Mouse (Mus musculus) embryonic fibroblast, embryonic 13.5 days (primary cell): ENCODE results near the gene Slc44a3.

ENCODE experiments used
- CTCF ChIP-seq: IDR thresholded peaks from 2 replicates; pipeline ENCODE4 v1.5.1; 2011; ENCODE audit warnings: mild to moderate bottlenecking, control low read depth, low read length, moderate library complexity, borderline replicate concordance; ENCODE audit not compliant: insufficient read depth
- POLR2A ChIP-seq: IDR thresholded peaks from 2 replicates; pipeline ENCODE4 v1.6.1; 2011; ENCODE audit warnings: low read depth, mild to moderate bottlenecking, control low read depth, low read length, moderate library complexity

- TF ChIP-seq POLR2A (no peak), CTCF (no peak)
Observed at GRCm38 (mm10) chr3:121506175-121506574, 26.0 kb downstream of the Slc44a3 start.
